Mouse (Mus musculus) layer of hippocampus, postnatal 25 days (tissue): ENCODE results near the gene Ifna9. TPM values are rescaled to one million over a fixed set of nuclear protein-coding genes. Genes with fewer than 3 reads are reported as not detected.
"Not testable (repeated sequence)": the region's sequence is repeated elsewhere in the genome, so short reads cannot be mapped to it uniquely, and the experiment has no call there.

Experiments
- DNase-seq, 2 experiments: peaks; one replicate each; pipeline ENCODE4 v3.0.0; 2022; ENCODE audit warnings: mixed read lengths in 2 of 2, low spot score in 1 of 2; ENCODE audit errors: extremely low spot score in 1 of 2
- total RNA-seq, 2 experiments: library from RNA; stranded (reverse); gene quantifications; 2 replicates each; pipeline ENCODE4 v1.2.3; 2021

Ifna9 gene
- total RNA-seq: not detected

DNA sequence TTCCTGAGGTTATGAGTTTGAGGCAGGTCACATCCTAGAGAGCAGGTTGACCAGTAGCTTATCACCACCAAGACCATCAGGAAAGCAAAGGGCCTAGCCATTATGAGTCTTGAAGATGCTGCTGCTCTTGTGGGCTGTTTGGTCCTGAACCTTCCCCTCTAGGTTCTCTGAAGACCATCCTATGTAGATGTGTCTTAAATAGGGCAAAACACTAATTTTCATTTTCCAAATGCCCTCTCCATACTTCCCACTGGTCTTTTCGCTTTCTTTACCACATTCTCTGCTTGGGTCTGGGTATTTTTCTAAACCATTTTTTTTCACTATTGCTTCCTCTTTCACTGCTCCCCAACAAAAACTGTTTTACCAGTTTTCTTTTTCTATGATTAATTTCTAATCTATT lies at the start of gene Ifna9:
Gene Ifna9 (minus strand): TSS at position 101 of the 400 bp plus-strand sequence.
- no peak for DNase-seq

DNA sequence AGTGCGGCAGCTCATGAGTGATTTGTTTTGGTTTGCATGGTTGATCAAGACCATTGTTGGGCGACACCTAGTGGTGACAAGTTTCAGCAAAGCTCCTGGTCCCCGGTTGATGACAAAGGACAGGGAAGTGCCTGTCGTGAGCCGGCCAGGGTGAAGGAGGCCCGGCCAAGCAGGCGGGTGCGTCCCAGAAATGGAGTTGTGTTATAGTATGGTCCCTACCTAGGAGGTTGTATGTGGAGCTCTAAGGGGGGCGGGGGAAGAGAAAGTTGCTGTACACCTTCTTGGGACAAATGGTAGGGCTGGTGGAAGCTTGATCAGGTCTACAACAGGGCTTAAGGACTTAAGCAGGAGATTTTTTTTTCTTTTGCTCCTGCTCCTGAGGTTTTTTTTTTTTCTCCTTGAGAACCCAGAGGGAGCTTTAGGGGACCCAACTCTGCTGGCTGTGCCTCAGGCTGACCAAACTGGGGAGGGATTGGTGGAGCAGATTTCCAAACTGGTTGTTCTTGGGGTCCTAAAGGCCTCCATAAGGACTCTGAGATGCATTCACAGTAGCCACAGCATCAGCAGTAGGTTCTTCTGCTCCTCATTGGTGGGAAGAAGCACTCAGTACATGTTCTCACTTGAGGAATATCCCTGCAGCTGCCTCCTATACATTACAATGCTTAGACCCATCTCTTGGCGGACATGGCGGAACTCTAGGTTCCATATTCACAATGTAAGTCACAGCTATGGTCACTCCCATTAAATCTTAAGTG lies 49.1 kb upstream of the Ifna9 start:
- peak; percentile 89 to 100 for DNase-seq

DNA sequence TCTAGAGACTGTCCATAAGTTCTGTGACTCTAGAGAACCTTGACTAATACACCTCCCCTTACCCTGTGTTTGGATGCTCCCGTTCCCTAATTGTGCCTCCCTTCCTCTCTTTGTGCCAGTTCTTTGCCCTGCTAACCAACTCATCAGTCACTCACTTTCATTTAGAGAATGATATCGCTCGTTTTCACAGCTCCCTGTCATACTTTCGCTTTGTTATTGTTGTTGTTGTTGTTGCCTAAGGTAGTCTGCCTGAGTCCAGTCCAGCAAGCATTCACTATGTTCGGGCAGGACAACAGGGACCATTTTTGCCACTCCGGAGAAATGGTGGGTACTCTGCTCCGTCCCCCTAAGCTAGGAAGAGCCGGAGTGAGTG lies 48.5 kb upstream of the Ifna9 start:
- DNase-seq: no peak

DNA sequence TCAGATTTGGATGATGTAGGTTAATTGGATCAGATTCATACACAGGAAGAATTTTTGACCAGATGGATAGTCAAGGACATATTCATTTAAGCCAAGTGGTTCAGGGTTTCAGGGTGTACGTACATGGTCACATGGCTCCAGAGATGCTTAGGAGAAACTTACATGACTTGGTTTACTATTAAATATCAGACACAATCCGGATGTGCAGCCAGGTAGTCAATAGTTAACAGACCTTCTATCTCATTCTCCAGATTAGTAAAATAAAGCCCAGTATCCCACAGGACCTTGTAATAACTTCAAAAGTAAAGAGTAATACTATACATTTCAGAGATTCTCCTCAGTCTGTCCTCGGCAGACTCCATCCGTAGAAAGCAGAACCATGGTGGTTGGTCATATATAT lies 42.1 kb upstream of the Ifna9 start, which contains the start of gene C87499:
Gene C87499 (minus strand): TSS at position 101 of the 400 bp plus-strand sequence.
- DNase-seq: no peak

DNA sequence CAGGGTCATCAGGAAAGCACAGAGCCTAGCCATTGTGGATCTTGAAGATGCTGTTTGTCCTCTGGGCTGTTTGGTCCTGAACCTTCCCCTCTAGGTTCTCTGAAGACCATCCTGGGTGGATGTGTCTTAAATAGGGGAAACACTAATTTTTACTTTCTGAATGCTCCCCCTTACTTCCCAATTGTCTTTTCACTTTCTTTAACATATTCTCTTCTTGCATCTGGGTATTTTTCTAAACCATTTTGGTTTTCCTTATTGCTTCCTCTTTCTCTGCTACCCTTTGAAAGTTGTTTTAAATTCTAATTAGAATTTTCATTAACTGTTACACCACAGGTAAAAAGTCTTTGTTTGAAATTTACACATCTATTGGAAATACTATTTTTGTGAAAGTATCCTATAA lies 11.1 kb upstream of the Ifna9 start, which contains the start of gene Ifna12:
Gene Ifna12 (minus strand): TSS at position 101 of the 400 bp plus-strand sequence.
- DNase-seq: no peak

DNA sequence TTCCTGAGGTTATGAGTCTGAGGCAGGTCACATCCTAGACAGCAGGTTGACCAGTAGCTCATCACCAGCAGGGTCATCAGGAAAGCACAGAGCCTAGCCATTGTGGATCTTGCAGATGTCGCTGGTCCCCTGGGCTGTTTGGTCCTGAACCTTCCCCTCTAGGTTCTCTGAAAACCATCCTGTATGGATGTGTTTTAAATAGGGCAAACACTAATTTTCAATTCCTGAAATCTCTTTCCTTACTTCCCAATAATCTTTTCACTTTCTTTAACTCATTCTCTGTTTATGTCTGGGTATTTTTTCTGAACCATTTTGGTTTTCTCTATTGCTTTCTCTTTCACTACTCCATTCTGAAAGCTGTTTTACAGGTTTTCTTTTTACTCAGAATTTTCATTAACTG lies 20.5 kb downstream of the Ifna9 start, which contains the start of gene Ifna14:
Gene Ifna14 (minus strand): TSS at position 101 of the 400 bp plus-strand sequence.
- no peak for DNase-seq

DNA sequence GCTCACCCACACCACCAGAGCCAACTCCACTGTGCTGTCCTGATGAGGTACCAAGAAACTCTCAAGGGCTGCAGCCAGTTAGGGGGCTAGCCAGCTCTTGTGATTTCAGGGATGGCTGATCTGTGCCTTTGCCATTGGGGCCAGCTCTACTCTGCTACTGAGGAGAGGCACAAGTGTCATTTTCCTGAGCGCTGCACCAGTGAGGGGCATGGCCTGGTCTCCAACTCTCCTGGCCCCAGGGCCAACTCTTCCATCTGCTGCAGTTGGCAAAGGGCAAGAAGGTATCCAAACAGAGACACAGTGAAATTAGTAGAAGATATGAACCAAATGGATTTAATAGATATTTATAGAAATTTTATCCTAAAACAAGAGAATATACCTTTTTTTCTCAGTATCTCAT lies 30.4 kb downstream of the Ifna9 start:
- no peak for DNase-seq

DNA sequence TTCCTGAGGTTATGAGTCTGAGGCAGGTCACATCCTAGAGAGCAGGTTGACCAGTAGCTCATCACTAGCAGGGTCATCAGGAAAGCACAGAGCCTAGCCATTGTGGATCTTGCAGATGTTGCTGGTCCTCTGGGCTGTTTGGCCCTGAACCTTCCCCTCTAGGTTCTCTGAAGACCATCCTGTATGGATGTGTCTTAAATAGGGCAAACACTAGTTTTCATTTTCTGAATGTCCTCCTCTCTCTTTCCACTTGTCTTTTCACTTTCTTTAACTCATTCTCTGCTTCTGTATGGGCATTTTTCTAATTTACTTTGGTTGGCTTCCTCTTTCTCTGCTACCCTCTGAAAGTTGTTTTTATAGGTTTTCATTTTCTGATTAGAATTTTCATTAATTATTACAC lies 34.0 kb downstream of the Ifna9 start, which contains the start of gene Ifna15:
Gene Ifna15 (minus strand): TSS at position 101 of the 400 bp plus-strand sequence.
- not testable (repeated sequence) for DNase-seq

DNA sequence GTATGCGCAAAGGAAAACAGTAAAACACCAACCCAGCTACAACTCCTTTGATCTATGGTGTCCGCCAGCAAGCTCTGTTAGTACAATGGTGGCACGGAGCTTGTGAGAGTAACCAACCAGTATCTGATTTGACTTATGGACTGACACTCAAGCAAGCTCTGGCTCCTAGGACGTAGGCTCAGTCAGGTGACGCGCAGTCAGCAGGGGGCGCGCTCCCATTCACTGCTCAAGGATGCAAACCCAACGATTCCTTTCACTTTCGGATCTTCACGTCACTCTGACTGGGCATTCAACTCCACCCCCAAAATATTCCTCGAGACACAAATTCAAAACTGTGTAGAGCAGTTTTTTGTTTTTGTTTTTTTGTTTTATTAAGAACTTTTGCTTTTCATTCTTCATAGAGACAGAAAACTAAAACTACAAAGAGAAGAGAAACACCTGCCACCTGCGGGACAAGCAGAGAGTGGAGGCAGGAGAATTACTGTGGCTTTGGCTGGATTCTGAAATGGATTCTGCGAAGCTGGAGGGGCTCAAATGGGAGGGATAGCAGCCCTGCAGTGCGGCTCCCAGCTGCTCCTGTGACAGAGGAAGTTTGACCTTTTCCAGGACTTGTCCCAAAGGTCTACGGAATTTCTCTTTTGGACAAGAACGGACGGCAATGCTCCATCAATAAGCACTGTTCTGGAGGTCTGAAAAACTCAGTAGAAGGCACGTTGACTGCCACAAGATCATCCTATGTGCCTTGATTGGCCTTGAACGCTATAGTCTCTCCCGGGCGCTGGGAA lies 41.8 kb downstream of the Ifna9 start:
- DNase-seq: peak; percentile 36 to 71

DNA sequence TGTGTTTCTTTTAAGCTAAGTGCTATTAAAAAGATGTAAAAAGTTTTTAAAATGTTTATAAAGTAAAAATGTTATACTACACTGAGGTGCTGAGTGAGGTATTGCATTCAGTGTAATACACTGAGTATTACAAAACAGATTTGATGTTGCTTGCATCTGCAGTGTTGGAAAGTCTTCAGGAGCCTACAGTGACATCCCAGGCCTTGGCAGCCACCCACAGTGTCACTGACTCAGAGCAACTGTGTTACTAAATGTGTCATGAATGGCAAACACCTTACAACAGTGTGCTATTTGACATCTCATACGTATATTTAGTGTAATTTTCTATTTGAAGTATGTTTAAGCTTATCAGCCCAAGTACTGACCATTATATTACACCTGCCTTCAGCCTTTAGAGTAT lies 44.2 kb downstream of the Ifna9 start:
- DNase-seq: no peak

DNA sequence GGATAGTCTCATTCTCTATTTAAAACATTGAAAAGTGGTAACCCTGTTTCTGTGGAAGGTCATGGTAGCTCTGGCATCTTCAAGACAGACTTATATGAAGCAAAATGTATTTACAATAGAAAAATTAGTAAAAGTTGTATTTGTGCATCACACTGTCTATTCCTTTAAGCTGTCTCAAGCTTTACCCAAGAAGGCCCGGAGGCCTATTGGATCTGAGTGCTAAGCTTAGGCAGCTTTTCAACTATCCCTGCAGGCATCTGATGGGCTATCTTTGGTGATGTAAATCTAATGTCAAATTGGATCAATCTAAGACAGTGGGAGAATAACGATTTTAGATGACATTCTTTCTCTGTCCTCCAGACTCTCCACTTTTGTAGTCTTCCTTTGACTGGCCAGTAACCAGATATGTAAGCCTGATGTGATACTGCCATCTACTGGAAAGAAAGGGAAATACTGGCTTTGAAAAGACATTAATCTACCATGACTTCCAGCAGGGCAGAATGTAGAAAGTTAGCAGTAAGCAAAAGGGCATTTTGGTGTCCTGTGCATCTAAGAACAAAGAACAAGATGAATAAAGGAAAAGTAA lies 48.4 kb downstream of the Ifna9 start:
- DNase-seq: no peak

Other genes with a start within 250 kb of the Ifna9 start
- gene Hacd4, start 153.5 kb downstream of the Ifna9 start, total RNA-seq: 1 to 10 TPM; 1.4 to 1.5 TPM
- not detected for gene Ifnb1, start 69.6 kb downstream of the Ifna9 start, total RNA-seq
- gene Ifna15, start 34.1 kb downstream of the Ifna9 start, total RNA-seq: not detected
- not detected for gene Ifna14, start 20.6 kb downstream of the Ifna9 start, total RNA-seq
- not detected for gene Ifna12, start 11.0 kb upstream of the Ifna9 start, total RNA-seq
- gene C87499, start 42.0 kb upstream of the Ifna9 start, total RNA-seq: not detected
- gene Ifna13, start 52.1 kb upstream of the Ifna9 start, total RNA-seq: not detected
- gene Ifna16, start 84.5 kb upstream of the Ifna9 start, total RNA-seq: not detected
- not detected for gene Ifna2, start 91.5 kb upstream of the Ifna9 start, total RNA-seq
- not detected for gene Ifnab, start 99.0 kb upstream of the Ifna9 start, total RNA-seq
- gene Gm26566, start 129.4 kb upstream of the Ifna9 start, total RNA-seq: 1 to 10 TPM; 1.4 to 1.8 TPM
- gene Klhl9, start 130.1 kb upstream of the Ifna9 start, total RNA-seq: 100 to 1,000 TPM; 105 to 109 TPM
- gene Gm13271, start 162.5 kb upstream of the Ifna9 start, total RNA-seq: not detected
- gene Gm13283, start 167.7 kb upstream of the Ifna9 start, total RNA-seq: not detected
- gene Gm13290, start 181.4 kb upstream of the Ifna9 start, total RNA-seq: not detected
- gene Gm13289, start 184.5 kb upstream of the Ifna9 start, total RNA-seq: not detected
- not detected for gene Gm13272, start 187.5 kb upstream of the Ifna9 start, total RNA-seq
- gene Ifnz, start 189.7 kb upstream of the Ifna9 start, total RNA-seq: not detected
- not detected for gene Gm13276, start 193.3 kb upstream of the Ifna9 start, total RNA-seq
- not detected for gene Gm13277, start 196.2 kb upstream of the Ifna9 start, total RNA-seq
- gene Gm13278, start 199.2 kb upstream of the Ifna9 start, total RNA-seq: not detected
- not detected for gene Gm13275, start 202.1 kb upstream of the Ifna9 start, total RNA-seq
- not detected for gene Gm13279, start 205.0 kb upstream of the Ifna9 start, total RNA-seq
- gene Gm13285, start 207.3 kb upstream of the Ifna9 start, total RNA-seq: not detected
- not detected for gene Gm13287, start 210.9 kb upstream of the Ifna9 start, total RNA-seq
- gene Gm13288, start 213.1 kb upstream of the Ifna9 start, total RNA-seq: not detected
- not detected for gene Ifna7, start 223.8 kb upstream of the Ifna9 start, total RNA-seq
- gene Ifna11, start 227.6 kb upstream of the Ifna9 start, total RNA-seq: not detected
- gene Ifna6, start 235.0 kb upstream of the Ifna9 start, total RNA-seq: not detected
- not detected for gene Ifna5, start 243.1 kb upstream of the Ifna9 start, total RNA-seq
- gene Ifna4, start 249.5 kb upstream of the Ifna9 start, total RNA-seq: not detected